Mouse (Mus musculus) cerebellum, adult 2 months (tissue): Measurements from ENCODE around the gene Grid1. TPM values are rescaled to one million over a fixed set of nuclear protein-coding genes. Genes with fewer than 3 reads are reported as not detected.

Experiments
- DNase-seq, 2 experiments: peaks; one replicate each; pipeline ENCODE4 v3.0.0; 2021
- H3K27ac ChIP-seq: fragments of 200-500 bp; 2 replicates; pipeline ENCODE4 v1.5.1; 2012; ENCODE audit warnings: low read length, control low read depth, inconsistent platforms; ENCODE audit not compliant: insufficient read depth
- H3K27me3 ChIP-seq: fragments of 200-500 bp; 2 replicates; pipeline ENCODE4 v1.6.1; 2012; ENCODE audit warnings: inconsistent platforms, mild to moderate bottlenecking, low read length, moderate library complexity; ENCODE audit not compliant: control insufficient read depth, insufficient read depth
- H3K4me1 ChIP-seq: fragments of 200-500 bp; 2 replicates; pipeline ENCODE4 v1.6.1; 2011; ENCODE audit warnings: low read length; ENCODE audit not compliant: control insufficient read depth, insufficient read depth
- H3K4me3 ChIP-seq: fragments of 200-500 bp; replicated peaks from 2 replicates; pipeline ENCODE3; 2011; ENCODE audit warnings: mild to moderate bottlenecking, low read depth, low read length, control low read depth; ENCODE audit not compliant: insufficient read depth
- CTCF ChIP-seq: fragments of 200-500 bp; IDR thresholded peaks from 2 replicates; pipeline ENCODE4 v1.5.1; 2011; ENCODE audit warnings: low read depth, mild to moderate bottlenecking, control low read depth, low read length, moderate library complexity, borderline replicate concordance; ENCODE audit not compliant: insufficient read depth
- POLR2A ChIP-seq: fragments of 200-500 bp; IDR thresholded peaks from 2 replicates; pipeline ENCODE4 v1.6.1; 2011; ENCODE audit warnings: low read length, control low read depth, borderline replicate concordance; ENCODE audit not compliant: insufficient read depth
- WGBS: fragments of 180-500 bp; shearing (Covaris S2); methylation state at CpG from one replicate; pipeline ENCODE4 v1.1.7; 2018; 5-methylcytosine and 5-hydroxymethylcytosine counted together
- polyA plus RNA-seq: library from polyadenylated mRNA; depleted of rRNA; stranded (reverse); fragments of >200 nt; gene quantifications from 2 replicates; pipeline ENCODE4 v1.2.3, GENCODE M21; 2012

Grid1 gene
- polyA plus RNA-seq, 1 experiment = 13.3 TPM

- WGBS = 93% methylated on average over 6 of the region's 6 CpGs
- H3K4me1 ChIP-seq = 0 out of 2 replicates have a peak, but pooled peaks cover 2% of the 10 kb centered on the region
- no peaks in the 10 kb centered on the region for H3K27me3 ChIP-seq
- DNase-seq = no peak
- TF ChIP-seq POLR2A (no peak), CTCF (no peak)
- no peak overlapping the region for H3K4me3 ChIP-seq
- H3K27ac ChIP-seq = no peak overlapping the region
These were observed 128.3 kb downstream of the Grid1 start for GRCm38 (mm10) chr14:34948249-34948648.

DNA sequence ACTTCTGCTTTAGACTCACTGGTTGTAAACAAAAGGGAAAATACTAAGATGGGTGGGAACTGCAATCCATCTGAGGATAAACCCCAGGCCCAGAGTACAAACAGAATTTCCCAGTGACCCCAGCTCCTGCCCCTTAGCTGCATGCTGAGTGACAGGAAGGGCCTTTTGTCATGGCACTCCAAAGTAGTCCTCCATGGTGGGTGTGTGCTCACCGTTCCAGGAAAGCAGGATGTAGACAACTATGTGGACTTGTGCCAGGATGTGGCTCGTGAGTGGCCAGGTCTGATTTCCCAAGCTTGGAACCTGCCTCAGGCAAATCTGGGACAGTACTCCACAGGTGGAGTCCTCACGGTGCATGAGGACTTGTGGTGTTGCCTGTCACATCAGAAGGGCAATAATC is 132.4 kb downstream of the Grid1 start:
- 38% methylated on average over 3 of the region's 3 CpGs for WGBS
- DNase-seq = no peak
- no peaks in the 10 kb centered on the region for H3K27me3 ChIP-seq
- no peak overlapping the region for H3K4me3 ChIP-seq
- no peak overlapping the region for H3K27ac ChIP-seq
- H3K4me1 ChIP-seq = no peaks in the 10 kb centered on the region
- TF ChIP-seq CTCF (no peak), POLR2A (no peak)

GRCm38 (mm10) chr14:34953566-34953965 is 133.7 kb downstream of the Grid1 start:
- Histone ChIP-seq H3K4me3 (no peak overlapping the region), H3K27ac (no peak overlapping the region), H3K4me1 (no peaks in the 10 kb centered on the region), H3K27me3 (no peaks in the 10 kb centered on the region)
- TF ChIP-seq POLR2A (no peak), CTCF (no peak)
- peak in 1 of 2 experiments; percentile 21 for DNase-seq
- 19% methylated on average over 9 of the region's 9 CpGs for WGBS

DNA sequence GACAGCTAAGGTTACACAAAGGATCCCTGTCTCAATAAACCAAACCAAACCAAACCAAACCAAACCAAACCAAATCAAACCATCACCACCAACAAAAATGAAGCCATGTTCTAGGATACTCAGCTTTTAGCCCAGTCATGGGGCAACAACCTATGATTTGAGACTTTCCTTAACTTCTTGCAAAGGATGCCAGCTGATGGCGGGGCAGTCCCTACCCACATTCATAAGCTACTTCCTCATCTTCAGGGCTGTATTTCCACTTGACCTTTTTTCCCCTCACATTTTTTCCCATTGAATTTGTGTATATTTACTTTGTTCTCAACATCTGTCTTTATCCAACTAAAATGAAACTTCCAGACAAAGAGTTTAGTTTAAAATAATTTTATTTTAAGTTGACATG is 135.8 kb downstream of the Grid1 start:
- Histone ChIP-seq H3K4me1 (no peaks in the 10 kb centered on the region; the same call in 1 of the 2 replicates), H3K27me3 (no peaks in the 10 kb centered on the region), H3K4me3 (no peak overlapping the region), H3K27ac (no peak overlapping the region)
- 97% methylated on average over 1 of the region's 1 CpGs for WGBS
- TF ChIP-seq CTCF (no peak), POLR2A (no peak)
- DNase-seq = no peak

- TF ChIP-seq CTCF (no peak), POLR2A (no peak)
These were observed 140.3 kb downstream of the Grid1 start for GRCm38 (mm10) chr14:34960227-34960626.

DNA sequence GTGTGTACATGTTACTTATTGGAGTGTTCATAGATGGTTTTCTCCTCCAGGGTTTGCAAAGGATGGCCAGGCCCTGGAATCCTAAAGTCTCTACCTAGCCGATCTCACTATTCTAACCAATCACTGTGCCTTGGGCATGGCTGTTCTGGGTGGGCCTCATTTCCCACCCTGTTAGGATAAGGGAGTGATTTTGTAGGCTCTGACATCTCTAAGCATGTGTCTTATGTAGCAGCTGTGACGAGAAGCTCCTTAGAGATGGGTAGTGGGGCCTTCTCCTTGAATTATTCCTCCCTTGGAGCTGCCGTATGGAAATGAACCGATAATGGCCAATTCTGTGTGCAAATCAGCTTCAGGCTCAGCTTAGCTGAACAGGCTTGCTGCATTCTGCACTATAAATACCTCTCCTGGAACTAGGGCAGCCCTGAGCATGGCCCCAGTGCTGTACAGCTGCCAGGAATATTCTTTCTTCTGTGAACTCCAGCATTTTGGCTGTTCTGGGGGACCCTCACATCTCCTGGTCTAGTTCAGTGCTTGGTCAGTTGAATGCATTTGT is 143.8 kb downstream of the Grid1 start:
- TF ChIP-seq POLR2A = no peak
- TF ChIP-seq CTCF = no peak
- Histone ChIP-seq H3K4me1 (no peaks in the 10 kb centered on the region; the same call in 1 of the 2 replicates), H3K4me3 (no peak overlapping the region), H3K27me3 (no peaks in the 10 kb centered on the region), H3K27ac (no peak overlapping the region)
- no peak for DNase-seq
- WGBS = 65% methylated on average over 4 of the region's 4 CpGs

More at GRCm38 (mm10) chr14:34960227-34960626, 140.3 kb downstream of the Grid1 start:
- no peaks in the 10 kb centered on the region; the same call in 1 of the 2 replicates for H3K4me1 ChIP-seq
- H3K4me3 ChIP-seq = no peak overlapping the region
- whole genome bisulfite sequencing = 34% methylated on average over 6 of the region's 6 CpGs
- H3K27me3 ChIP-seq = no peaks in the 10 kb centered on the region
- DNase-seq = no peak
- H3K27ac ChIP-seq = no peak overlapping the region

GRCm38 (mm10) chr14:34969102-34969819 is 149.4 kb downstream of the Grid1 start:
- DNase-seq = no peak
- no peak for TF ChIP-seq POLR2A
- no peak for TF ChIP-seq CTCF
- WGBS = 19% methylated on average over 6 of the region's 6 CpGs
- Histone ChIP-seq H3K4me1 (no peaks in the 10 kb centered on the region), H3K4me3 (no peak overlapping the region), H3K27me3 (no peaks in the 10 kb centered on the region), H3K27ac (no peak overlapping the region)

GRCm38 (mm10) chr14:34972930-34973329 is 153.0 kb downstream of the Grid1 start:
- DNase-seq = no peak
- Histone ChIP-seq H3K27ac (no peak overlapping the region), H3K4me3 (no peak overlapping the region), H3K27me3 (no peaks in the 10 kb centered on the region), H3K4me1 (no peaks in the 10 kb centered on the region)
- WGBS = 65% methylated on average over 3 of the region's 3 CpGs
- TF ChIP-seq POLR2A = no peak
- TF ChIP-seq CTCF = no peak
